In the genomic region with DNA sequence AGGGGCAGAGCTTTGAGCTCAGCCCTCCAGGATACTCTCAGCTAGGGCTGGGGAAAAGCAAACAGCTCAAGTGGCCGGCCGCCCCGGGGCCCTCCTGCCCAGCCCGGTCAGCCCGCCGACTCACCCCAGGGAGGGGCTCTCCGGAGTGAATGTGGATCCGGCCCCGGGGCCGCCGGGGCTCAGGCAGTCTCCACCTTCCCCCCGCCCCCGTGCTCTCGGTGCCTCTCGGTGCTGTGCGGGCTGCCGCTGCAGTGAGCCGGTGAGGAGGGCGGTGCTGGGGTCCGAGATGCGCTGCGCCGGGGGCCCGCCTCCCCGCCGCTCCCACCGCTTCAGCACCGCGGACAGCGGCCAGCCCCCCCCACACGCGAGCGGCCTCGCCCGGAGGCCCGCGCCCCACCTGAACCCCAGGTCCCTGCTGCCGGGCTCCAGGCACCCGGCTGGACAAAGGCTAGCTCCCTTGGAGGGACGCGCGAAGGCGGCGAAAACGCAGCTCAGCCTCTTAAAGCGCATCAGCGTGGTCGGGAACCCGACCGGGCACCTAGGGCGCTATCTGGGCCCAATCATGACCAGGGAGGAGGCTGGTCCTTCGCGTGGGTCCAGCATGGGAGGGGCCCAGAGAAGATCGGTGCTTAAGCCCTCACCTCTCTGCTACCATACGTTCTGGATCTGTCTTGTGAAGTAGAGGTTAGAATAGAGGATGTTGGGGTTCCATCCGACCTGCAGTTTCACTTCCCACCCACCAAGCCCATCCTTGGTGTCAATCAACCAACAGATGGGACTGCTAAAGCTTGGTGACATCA, we compare ENCODE assay signal across 8 mouse cellular contexts.
A peak's percentile ranks its signal among the peaks of the same experiment; 100 is the strongest.
DNase-seq lines count a peak whose midpoint lies in the region; ATAC-seq lines count a peak whose summit lies in the region.

No protein-coding gene starts in this region.

- no peak overlapping the region for H3K27ac ChIP-seq in heart, embryonic 10.5 days
- H3K27ac ChIP-seq in liver, embryonic 12.5 days: no peak overlapping the region
- peak overlapping the region; percentile 78 for H3K27ac ChIP-seq in neural tube, embryonic 14.5 days (ENCODE audit: low read depth, low read length)

- H3K27me3 ChIP-seq in heart, embryonic 10.5 days (ENCODE audit: insufficient read depth, poor library complexity, severe bottlenecking): peaks cover 64% of the 10 kb centered on the region
- H3K27me3 ChIP-seq in liver, embryonic 12.5 days (replicated peaks): peaks cover 53% of the 10 kb centered on the region
- H3K27me3 ChIP-seq in neural tube, embryonic 14.5 days (ENCODE audit: control insufficient read depth, insufficient read depth, low read length): peaks cover 4% of the 10 kb centered on the region; the same call in 1 of the 2 replicates

- H3K4me3 ChIP-seq in heart, embryonic 10.5 days: peak overlapping the region; percentile 55
- peak overlapping the region; percentile 32 for H3K4me3 ChIP-seq in liver, embryonic 12.5 days
- peak overlapping the region; percentile 52 for H3K4me3 ChIP-seq in neural tube, embryonic 14.5 days (ENCODE audit: low read depth, low read length)

- H3K9ac ChIP-seq in liver, embryonic 12.5 days: no peak overlapping the region
- peak overlapping the region; percentile 64 for H3K9ac ChIP-seq in neural tube, embryonic 14.5 days (replicated peaks; ENCODE audit: low read depth, low read length)

- H3K36me3 ChIP-seq in heart, embryonic 10.5 days: no peaks in the 10 kb centered on the region
- no peaks in the 10 kb centered on the region for H3K36me3 ChIP-seq in liver, embryonic 12.5 days
- H3K36me3 ChIP-seq in neural tube, embryonic 14.5 days (ENCODE audit: control insufficient read depth, insufficient read depth, low read length): no peaks in the 10 kb centered on the region

- H3K9me3 ChIP-seq in heart, embryonic 10.5 days: no peaks in the 10 kb centered on the region
- H3K9me3 ChIP-seq in liver, embryonic 12.5 days (replicated peaks): no peaks in the 10 kb centered on the region
- H3K9me3 ChIP-seq in neural tube, embryonic 14.5 days (ENCODE audit: control insufficient read depth, low read length): no peaks in the 10 kb centered on the region

- 2% methylated on average over 56 of the region's 56 CpGs for WGBS in heart, embryonic 10.5 days
- 3% methylated on average over 56 of the region's 56 CpGs for WGBS in liver, embryonic 12.5 days (ENCODE audit: insufficient replicate concordance)
- WGBS in neural tube, embryonic 14.5 days: 2% methylated on average over 45 of the region's 56 CpGs

- peak; percentile 83 for ATAC-seq in common myeloid progenitor, adult 5-6 weeks (replicated peaks; ENCODE audit: low read depth, poor library complexity, severe bottlenecking)
- ATAC-seq in liver, embryonic 12.5 days: no peak
- peak; percentile 68 for ATAC-seq in neural tube, embryonic 14.5 days (ENCODE audit: low read depth)

- H3K4me1 ChIP-seq in heart, embryonic 10.5 days: peaks cover 9% of the 10 kb centered on the region
- peaks cover 8% of the 10 kb centered on the region for H3K4me1 ChIP-seq in liver, embryonic 12.5 days
- H3K4me1 ChIP-seq in neural tube, embryonic 14.5 days (ENCODE audit: control insufficient read depth, insufficient read depth, low read length): peaks cover 5% of the 10 kb centered on the region; the same call in 1 of the 2 replicates

- DNase-seq in heart, embryonic 10.5 days (ENCODE audit: low spot score): no peak
- no peak for DNase-seq in heart, adult 11 months
- peak; percentile 14 for DNase-seq in ES-CJ7 (ENCODE audit: low read depth, low spot score)
- DNase-seq in heart, postnatal 4 days: peak; percentile 43
- no peak for DNase-seq in urinary bladder, adult 18-20 months (ENCODE audit: low spot score in 2 of 2)

- H3K4me2 ChIP-seq in liver, embryonic 12.5 days: peak overlapping the region; percentile 53
- H3K4me2 ChIP-seq in neural tube, embryonic 14.5 days (ENCODE audit: low read depth, low read length): peak overlapping the region; percentile 83

Comparison
In these comparisons a context has a peak if more than half of its experiments do, and no peak if none do; other contexts are left out.
1. DNase-seq: peak in ES-CJ7 (single experiment) and heart, postnatal 4 days (single experiment); none in heart, embryonic 10.5 days (single experiment), heart, adult 11 months (single experiment) and urinary bladder, adult 18-20 months (0 of 2).
2. Peak in every context shown above with its lines, with median percentiles within 50 percentile points of each other: H3K4me3 ChIP-seq.